Mouse (Mus musculus) embryonic facial prominence, embryonic 15.5 days (tissue): ENCODE measurements around the gene Sbf2. TPM values are rescaled to one million over a fixed set of nuclear protein-coding genes. Genes with fewer than 3 reads are reported as not detected.
"Not testable (repeated sequence)": the region's sequence is repeated elsewhere in the genome, so short reads cannot be mapped to it uniquely, and the experiment has no call there.

ENCODE experiments used
- ATAC-seq: fragments of 200-750 bp; cut with Nextera tagmentation; 2 replicates; pipeline ENCODE4 v1.8.0; 2017; ENCODE audit warnings: low read depth, moderate TSS enrichment; ENCODE audit not compliant: insufficient number of reproducible peaks, low FRiP score, low TSS enrichment
- H3K27ac ChIP-seq: fragments of 300-500 bp; sonication (generic); replicated peaks from 2 replicates; pipeline ENCODE4 v1.5.1; 2015; ENCODE audit warnings: mild to moderate bottlenecking, inconsistent platforms
- H3K27me3 ChIP-seq: fragments of 300-500 bp; sonication (generic); 2 replicates; pipeline ENCODE4 v1.6.1; 2015; ENCODE audit warnings: inconsistent platforms
- H3K36me3 ChIP-seq: fragments of 300-500 bp; sonication (generic); 2 replicates; pipeline ENCODE4 v1.6.1; 2015; ENCODE audit warnings: mild to moderate bottlenecking, inconsistent platforms
- H3K4me1 ChIP-seq: fragments of 300-500 bp; sonication (generic); 2 replicates; pipeline ENCODE4 v1.6.1; 2015; ENCODE audit warnings: inconsistent platforms
- H3K4me2 ChIP-seq: fragments of 300-500 bp; sonication (generic); replicated peaks from 2 replicates; pipeline ENCODE4 v1.6.1; 2015; ENCODE audit warnings: mild to moderate bottlenecking, inconsistent platforms
- H3K4me3 ChIP-seq: fragments of 300-500 bp; sonication (generic); replicated peaks from 2 replicates; pipeline ENCODE4 v1.5.1; 2015; ENCODE audit warnings: mild to moderate bottlenecking, inconsistent platforms
- H3K9ac ChIP-seq: fragments of 300-500 bp; sonication (generic); 2 replicates; pipeline ENCODE4 v1.6.1; 2015; ENCODE audit warnings: inconsistent platforms
- H3K9me3 ChIP-seq: fragments of 300-500 bp; sonication (generic); replicated peaks from 2 replicates; pipeline ENCODE4 v1.6.1; 2016; ENCODE audit warnings: inconsistent platforms
- WGBS: fragments of 180-500 bp; shearing (Covaris S2); methylation state at CpG from one replicate; pipeline ENCODE4 v1.1.7; 2015; 5-methylcytosine and 5-hydroxymethylcytosine counted together
- polyA plus RNA-seq: library from polyadenylated mRNA; unstranded; fragments of >200 nt; fragmentation: Nextera tagmentation; extraction: Ambion mirVana; gene quantifications from 2 replicates; pipeline ENCODE4 v1.2.1, GENCODE M21; 2015

Sbf2 gene
- polyA plus RNA-seq, 1 experiment from 2014 or later = 27.7 TPM

DNA sequence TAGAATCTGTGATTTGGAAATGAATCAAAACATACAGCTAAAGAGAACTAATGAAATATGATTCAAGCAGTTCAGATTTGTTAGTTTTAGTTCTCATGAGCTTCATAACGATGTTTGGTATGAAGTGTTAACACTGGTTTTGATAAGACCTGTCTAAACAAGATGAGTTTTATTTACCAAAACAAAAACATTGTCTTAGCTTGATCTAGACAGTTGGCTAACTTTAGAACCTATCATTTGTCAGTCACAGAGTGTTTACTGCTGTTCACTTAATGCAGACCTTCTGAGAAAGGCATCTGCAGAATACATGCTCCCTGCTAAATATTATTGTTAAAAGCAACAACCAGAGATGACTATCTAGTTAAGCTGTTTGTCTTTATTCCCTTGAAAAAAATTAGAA lies 116.1 kb downstream of the Sbf2 start:
- no peak overlapping the region for H3K4me3 ChIP-seq
- no peaks in the 10 kb centered on the region for H3K27me3 ChIP-seq
- no peaks in the 10 kb centered on the region for H3K9me3 ChIP-seq
- ATAC-seq = no peak
- no peak overlapping the region for H3K27ac ChIP-seq
- H3K36me3 ChIP-seq = no peaks in the 10 kb centered on the region
- H3K4me2 ChIP-seq = no peak overlapping the region
- no peak overlapping the region for H3K9ac ChIP-seq
- H3K4me1 ChIP-seq = no peaks in the 10 kb centered on the region
- WGBS = 76% methylated on average over 1 of the region's 1 CpGs

DNA sequence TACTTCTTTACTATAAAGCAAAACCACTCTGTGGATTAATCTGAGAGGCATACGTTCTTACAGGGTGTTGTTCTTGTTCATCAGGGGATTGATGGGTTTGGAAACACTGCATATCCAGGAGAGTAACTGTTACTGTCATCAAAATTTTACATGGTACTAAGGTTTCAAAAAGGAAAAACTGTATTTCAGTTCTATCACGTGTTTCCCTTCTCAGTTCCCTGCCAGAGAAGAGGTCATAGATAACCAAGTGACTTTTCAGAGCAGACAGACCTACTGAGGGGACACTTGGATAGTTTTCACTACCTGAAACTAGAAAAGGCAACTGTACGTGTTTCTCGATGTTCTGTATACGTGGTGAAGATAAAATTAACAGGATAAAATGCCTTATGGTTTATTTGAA lies 123.7 kb downstream of the Sbf2 start:
- ATAC-seq = no peak
- H3K4me1 ChIP-seq = no peaks in the 10 kb centered on the region
- H3K36me3 ChIP-seq = no peaks in the 10 kb centered on the region
- H3K4me3 ChIP-seq = no peak overlapping the region
- WGBS = 83% methylated on average over 5 of the region's 5 CpGs
- no peak overlapping the region for H3K4me2 ChIP-seq
- no peak overlapping the region for H3K9ac ChIP-seq
- no peaks in the 10 kb centered on the region for H3K27me3 ChIP-seq
- no peaks in the 10 kb centered on the region for H3K9me3 ChIP-seq
- no peak overlapping the region for H3K27ac ChIP-seq

DNA sequence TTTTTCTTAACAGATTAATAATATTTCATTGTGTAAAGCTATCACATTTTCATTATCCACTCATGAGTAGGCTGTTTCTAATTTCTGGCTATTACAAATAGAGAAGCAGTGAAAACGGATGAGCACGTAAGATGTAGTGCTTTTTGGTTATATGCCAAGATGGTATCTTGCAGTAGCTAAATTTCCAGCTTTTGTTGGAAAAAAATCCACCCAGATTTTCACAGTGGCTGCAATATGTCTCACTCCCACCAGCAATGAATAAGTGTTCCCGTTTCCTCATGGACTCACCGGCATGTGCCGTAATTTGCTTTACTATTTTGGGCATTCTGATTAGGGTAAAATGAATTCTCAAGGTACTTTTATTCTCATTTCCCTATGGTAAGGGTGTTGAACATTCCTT lies 129.7 kb downstream of the Sbf2 start:
- no peak overlapping the region for H3K9ac ChIP-seq
- no peaks in the 10 kb centered on the region for H3K4me1 ChIP-seq
- no peak overlapping the region for H3K27ac ChIP-seq
- WGBS = 70% methylated on average over 5 of the region's 5 CpGs
- H3K36me3 ChIP-seq = no peaks in the 10 kb centered on the region
- no peak for ATAC-seq
- no peaks in the 10 kb centered on the region for H3K9me3 ChIP-seq
- H3K4me3 ChIP-seq = no peak overlapping the region
- no peaks in the 10 kb centered on the region for H3K27me3 ChIP-seq
- no peak overlapping the region for H3K4me2 ChIP-seq

DNA sequence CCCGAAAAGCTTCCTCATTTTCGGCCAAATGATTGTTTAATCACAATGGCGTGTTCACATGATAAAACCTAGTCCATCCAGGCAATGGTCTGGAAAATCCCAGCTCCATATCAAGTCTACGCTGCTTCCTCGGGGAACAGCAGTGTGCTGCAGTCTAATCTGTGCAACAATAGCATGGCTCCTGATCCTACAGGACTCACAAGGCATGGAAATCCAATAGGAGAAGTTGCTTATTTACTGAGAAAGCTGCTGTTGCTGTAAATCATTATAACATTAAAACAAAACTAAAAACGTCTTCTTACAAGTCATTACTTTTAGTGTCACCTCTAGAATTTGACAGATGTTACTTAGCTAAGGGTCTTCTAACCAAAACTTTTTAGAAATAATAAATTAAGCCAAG lies 143.7 kb downstream of the Sbf2 start:
- WGBS = 88% methylated on average over 6 of the region's 6 CpGs
- no peak overlapping the region for H3K27ac ChIP-seq
- no peaks in the 10 kb centered on the region for H3K4me1 ChIP-seq
- H3K4me2 ChIP-seq = no peak overlapping the region
- H3K27me3 ChIP-seq = no peaks in the 10 kb centered on the region
- ATAC-seq = no peak
- H3K36me3 ChIP-seq = no peaks in the 10 kb centered on the region
- no peaks in the 10 kb centered on the region for H3K9me3 ChIP-seq
- H3K9ac ChIP-seq = no peak overlapping the region
- no peak overlapping the region for H3K4me3 ChIP-seq

DNA sequence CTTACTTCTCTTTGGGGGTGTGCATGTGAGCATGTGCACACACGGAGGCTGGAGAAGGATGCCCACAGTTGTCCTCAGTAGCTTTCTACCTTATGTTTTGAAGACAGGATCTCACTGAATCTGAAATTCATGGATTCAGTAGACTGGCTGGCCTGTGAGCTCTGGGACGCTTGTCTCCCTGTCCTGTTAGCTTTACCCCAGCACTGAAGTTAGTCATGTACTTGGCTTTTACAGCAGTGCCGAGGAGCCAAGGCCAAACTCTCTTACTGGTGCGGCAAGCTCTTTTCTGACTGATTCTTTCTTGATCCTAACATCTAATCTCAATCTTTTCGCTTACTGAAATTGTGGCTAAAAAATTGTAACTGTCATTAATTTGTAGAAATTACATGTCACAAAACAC lies 151.3 kb downstream of the Sbf2 start:
- H3K4me2 ChIP-seq = no peak overlapping the region
- H3K4me1 ChIP-seq = no peaks in the 10 kb centered on the region
- no peak overlapping the region for H3K4me3 ChIP-seq
- no peaks in the 10 kb centered on the region for H3K36me3 ChIP-seq
- H3K9me3 ChIP-seq = no peaks in the 10 kb centered on the region
- no peaks in the 10 kb centered on the region for H3K27me3 ChIP-seq
- ATAC-seq = no peak
- no peak overlapping the region for H3K9ac ChIP-seq
- no peak overlapping the region for H3K27ac ChIP-seq
- WGBS = 85% methylated on average over 5 of the region's 5 CpGs

DNA sequence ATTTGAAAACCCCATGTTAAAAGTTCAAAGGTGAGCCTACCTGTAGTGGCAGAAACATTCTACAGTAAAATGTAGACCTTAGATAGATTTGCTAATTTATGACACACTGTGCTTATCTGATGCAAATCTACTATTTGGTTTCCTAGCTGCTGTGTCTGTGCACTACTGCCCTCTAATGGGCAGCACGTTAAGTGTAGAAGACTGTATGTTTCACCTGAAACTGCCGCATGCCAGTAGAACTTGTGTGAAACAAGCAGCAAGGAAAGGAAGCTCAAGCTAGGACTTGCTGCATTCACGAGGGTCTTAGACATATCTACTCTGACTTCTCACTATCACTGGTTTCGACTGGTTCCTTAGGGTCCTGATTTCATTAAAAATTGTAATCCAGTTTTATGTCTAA lies 182.4 kb downstream of the Sbf2 start:
- no peak for ATAC-seq
- no peak overlapping the region for H3K9ac ChIP-seq
- no peak overlapping the region for H3K4me2 ChIP-seq
- no peaks in the 10 kb centered on the region for H3K4me1 ChIP-seq
- H3K27ac ChIP-seq = no peak overlapping the region
- no peaks in the 10 kb centered on the region for H3K9me3 ChIP-seq
- no peaks in the 10 kb centered on the region for H3K27me3 ChIP-seq
- H3K4me3 ChIP-seq = no peak overlapping the region
- peaks cover 4% of the 10 kb centered on the region for H3K36me3 ChIP-seq
- WGBS = 12% methylated on average over 4 of the region's 4 CpGs

DNA sequence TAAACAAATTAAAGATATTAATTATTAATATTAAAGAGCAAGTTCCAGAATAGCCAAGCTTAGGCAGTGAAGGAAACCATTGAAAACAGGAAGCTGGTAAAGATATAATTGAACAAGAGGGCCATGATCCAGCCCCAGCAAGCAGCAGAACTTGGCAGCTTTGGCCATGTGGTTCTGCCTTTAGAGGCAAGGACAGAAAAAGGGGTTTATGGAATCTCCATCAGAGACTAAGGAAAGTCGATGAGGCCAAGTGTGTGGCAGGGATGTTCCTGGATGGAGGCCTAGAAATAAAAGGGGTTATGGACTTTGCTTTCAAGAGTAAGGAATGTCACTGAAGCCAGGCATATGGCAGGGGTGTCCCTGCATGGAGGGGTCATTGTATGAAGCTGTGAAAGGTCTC lies 198.4 kb downstream of the Sbf2 start:
- H3K27me3 ChIP-seq = no peaks in the 10 kb centered on the region
- H3K4me3 ChIP-seq = no peak overlapping the region
- peaks cover 2% of the 10 kb centered on the region; the same call in 1 of the 2 replicates for H3K36me3 ChIP-seq
- 85% methylated on average over 1 of the region's 1 CpGs for WGBS
- H3K4me1 ChIP-seq = no peaks in the 10 kb centered on the region
- H3K27ac ChIP-seq = no peak overlapping the region
- no peak overlapping the region for H3K4me2 ChIP-seq
- no peaks in the 10 kb centered on the region for H3K9me3 ChIP-seq
- no peak for ATAC-seq
- H3K9ac ChIP-seq = no peak overlapping the region

DNA sequence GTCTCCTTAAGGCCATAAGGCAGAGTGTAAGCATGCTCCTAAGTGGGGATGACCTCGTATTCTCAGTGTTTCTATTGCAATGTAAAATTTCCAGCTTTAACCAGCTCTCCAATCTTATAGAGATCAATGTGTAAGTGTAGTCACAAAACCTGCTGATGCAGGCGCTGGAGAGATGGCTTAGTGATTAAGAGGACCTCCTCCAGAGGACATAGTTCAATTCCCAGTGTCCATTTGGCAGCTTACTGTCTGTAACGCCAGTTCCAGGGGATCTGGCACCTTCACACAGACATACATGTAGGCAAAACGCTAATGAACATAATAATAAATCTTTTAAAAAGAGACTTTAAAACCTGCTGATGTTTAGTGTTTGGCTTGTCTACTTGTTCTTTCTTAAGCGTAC lies 200.4 kb downstream of the Sbf2 start:
- no peaks in the 10 kb centered on the region; the same call in 1 of the 2 replicates for H3K36me3 ChIP-seq
- no peaks in the 10 kb centered on the region for H3K9me3 ChIP-seq
- WGBS = 87% methylated on average over 5 of the region's 5 CpGs
- no peaks in the 10 kb centered on the region for H3K27me3 ChIP-seq
- no peak overlapping the region for H3K4me2 ChIP-seq
- no peak for ATAC-seq
- H3K9ac ChIP-seq = no peak overlapping the region
- H3K4me1 ChIP-seq = no peaks in the 10 kb centered on the region
- H3K27ac ChIP-seq = no peak overlapping the region
- H3K4me3 ChIP-seq = no peak overlapping the region

DNA sequence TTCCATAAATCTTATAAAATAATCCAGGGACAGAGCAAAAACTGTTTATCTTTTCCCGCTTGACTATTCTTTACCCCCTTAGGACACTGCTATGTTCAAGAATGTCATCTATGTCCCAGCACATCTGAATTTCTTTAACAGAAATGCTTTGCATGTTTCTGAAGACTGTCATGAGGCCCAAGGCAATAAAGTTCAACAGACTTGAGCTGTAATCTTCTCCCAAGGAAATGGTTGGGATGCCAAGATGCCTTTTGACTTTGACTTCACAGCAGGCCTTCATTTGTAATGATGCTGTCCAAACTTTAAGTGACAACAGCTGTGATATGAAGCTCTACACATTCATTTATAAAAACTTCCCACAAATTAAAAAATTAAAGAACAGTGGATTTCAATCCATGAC lies 212.6 kb downstream of the Sbf2 start:
- Histone ChIP-seq H3K9me3 (no peaks in the 10 kb centered on the region), H3K9ac (no peak overlapping the region), H3K36me3 (peaks cover 14% of the 10 kb centered on the region; the same call in 1 of the 2 replicates), H3K27me3 (no peaks in the 10 kb centered on the region), H3K4me2 (no peak overlapping the region), H3K4me1 (no peaks in the 10 kb centered on the region), H3K4me3 (no peak overlapping the region), H3K27ac (no peak overlapping the region)
- 30% methylated on average over 1 of the region's 1 CpGs for WGBS
- no peak for ATAC-seq

DNA sequence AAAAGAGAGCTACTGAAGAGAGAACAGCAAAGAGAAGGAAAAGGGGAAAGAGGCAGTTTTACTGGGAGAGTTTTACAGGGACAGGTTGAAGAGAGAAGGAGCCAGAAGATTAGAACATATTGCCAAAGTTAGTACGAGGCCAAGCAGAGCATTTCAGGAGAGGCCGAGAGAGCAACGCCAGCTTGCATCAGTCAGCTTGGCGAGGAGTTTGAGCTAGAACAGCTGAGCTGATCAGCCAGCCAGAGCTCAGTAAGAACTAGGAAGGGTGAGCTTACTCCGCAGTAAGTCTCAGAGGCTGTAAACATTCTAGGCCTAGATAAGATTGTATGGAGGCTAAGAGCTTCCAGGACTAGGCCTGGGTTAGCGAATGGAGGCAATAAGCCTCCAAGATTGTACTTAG lies 222.1 kb downstream of the Sbf2 start:
- no peak overlapping the region for H3K9ac ChIP-seq
- 0 out of 2 replicates have a peak, but pooled peaks cover 3% of the 10 kb centered on the region for H3K36me3 ChIP-seq
- no peaks in the 10 kb centered on the region for H3K4me1 ChIP-seq
- H3K9me3 ChIP-seq = no peaks in the 10 kb centered on the region
- no peaks in the 10 kb centered on the region for H3K27me3 ChIP-seq
- no peak overlapping the region for H3K4me2 ChIP-seq
- no peak for ATAC-seq
- 85% methylated on average over 6 of the region's 6 CpGs for WGBS
- no peak overlapping the region for H3K27ac ChIP-seq
- H3K4me3 ChIP-seq = no peak overlapping the region

DNA sequence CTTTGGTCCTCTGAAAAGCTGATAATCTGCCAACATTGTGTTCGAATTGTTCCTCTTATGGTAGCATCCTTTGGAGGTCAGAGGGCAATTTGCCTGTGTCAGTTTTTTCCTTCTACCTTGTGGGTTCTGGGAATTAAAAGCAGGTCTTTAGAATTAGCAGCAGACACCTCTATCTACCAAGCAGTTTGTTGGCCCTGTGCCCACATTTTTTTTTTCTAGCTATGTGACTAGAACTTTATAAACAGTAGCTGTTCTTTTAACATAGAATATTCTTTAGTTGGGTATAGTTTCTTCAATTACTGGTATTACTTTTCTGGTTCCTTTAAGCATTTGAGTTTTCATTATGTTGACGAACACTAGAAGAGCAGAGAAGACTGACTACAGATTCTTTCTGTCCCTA lies 223.1 kb downstream of the Sbf2 start:
- Histone ChIP-seq H3K9ac (no peak overlapping the region), H3K9me3 (no peaks in the 10 kb centered on the region), H3K4me1 (no peaks in the 10 kb centered on the region), H3K4me2 (no peak overlapping the region), H3K27me3 (no peaks in the 10 kb centered on the region), H3K27ac (no peak overlapping the region), H3K4me3 (no peak overlapping the region), H3K36me3 (no peaks in the 10 kb centered on the region)
- no peak for ATAC-seq
- WGBS = 80% methylated on average over 2 of the region's 2 CpGs

DNA sequence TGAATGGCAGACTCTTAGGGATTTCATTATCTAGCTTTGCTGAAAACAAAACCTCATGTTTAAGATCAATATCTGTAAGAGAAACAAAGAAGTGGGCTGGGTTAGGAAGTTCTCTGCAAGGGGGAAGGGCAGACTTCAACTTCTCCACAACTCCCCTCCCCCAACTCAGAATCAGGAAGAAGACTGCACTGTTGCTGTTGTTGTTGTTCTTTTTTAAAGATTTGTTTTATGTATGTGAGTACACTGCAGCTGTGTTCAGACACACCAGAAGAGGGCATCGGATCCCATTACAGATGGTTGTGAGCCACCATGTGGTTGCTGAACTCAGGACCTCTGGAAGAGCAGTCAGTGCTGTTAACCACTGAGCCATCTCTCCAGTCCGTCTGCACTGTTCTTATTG lies 225.8 kb downstream of the Sbf2 start:
- H3K9me3 ChIP-seq, H3K27ac ChIP-seq, H3K4me2 ChIP-seq, ATAC-seq, H3K9ac ChIP-seq, H3K27me3 ChIP-seq, H3K4me3 ChIP-seq, H3K36me3 ChIP-seq, H3K4me1 ChIP-seq: not testable (repeated sequence)
- 73% methylated on average over 2 of the region's 2 CpGs for WGBS
